Mouse (Mus musculus) forebrain, embryonic 12.5 days (tissue): ENCODE measurements around the gene Jtb. TPM values are rescaled to one million over a fixed set of nuclear protein-coding genes. Genes with fewer than 3 reads are reported as not detected.

Source experiments
- ATAC-seq: fragments of 200-750 bp; cut with Nextera tagmentation; 2 replicates; pipeline ENCODE4 v1.8.0; 2017; ENCODE audit warnings: moderate TSS enrichment; ENCODE audit not compliant: low FRiP score
- H3K27ac ChIP-seq: fragments of 300-500 bp; sonication (generic); 2 replicates; pipeline ENCODE4 v1.5.1; 2016; ENCODE audit warnings: mild to moderate bottlenecking
- H3K27me3 ChIP-seq: fragments of 300-500 bp; sonication (generic); 2 replicates; pipeline ENCODE4 v1.6.1; 2016; ENCODE audit warnings: mild to moderate bottlenecking
- H3K36me3 ChIP-seq: fragments of 300-500 bp; sonication (generic); replicated peaks from 2 replicates; pipeline ENCODE4 v1.6.1; 2016; ENCODE audit warnings: mild to moderate bottlenecking
- H3K4me1 ChIP-seq: fragments of 300-500 bp; sonication (generic); 2 replicates; pipeline ENCODE4 v1.6.1; 2016
- H3K4me2 ChIP-seq: fragments of 300-500 bp; sonication (generic); 2 replicates; pipeline ENCODE4 v1.6.1; 2016; ENCODE audit warnings: mild to moderate bottlenecking, moderate library complexity
- H3K4me3 ChIP-seq: fragments of 300-500 bp; sonication (generic); replicated peaks from 2 replicates; pipeline ENCODE4 v1.5.1; 2016; ENCODE audit warnings: mild to moderate bottlenecking
- H3K9ac ChIP-seq: fragments of 300-500 bp; sonication (generic); 2 replicates; pipeline ENCODE4 v1.6.1; 2016; ENCODE audit warnings: mild to moderate bottlenecking
- H3K9me3 ChIP-seq: fragments of 300-500 bp; sonication (generic); 2 replicates; pipeline ENCODE4 v1.6.1; 2016
- WGBS: fragments of 180-500 bp; shearing (Covaris S2); methylation state at CpG from one replicate; pipeline ENCODE4 v1.1.7; 2016; 5-methylcytosine and 5-hydroxymethylcytosine counted together
- polyA plus RNA-seq: library from polyadenylated mRNA; unstranded; fragments of >200 nt; fragmentation: Nextera tagmentation; extraction: Ambion mirVana; gene quantifications from 2 replicates; pipeline ENCODE4 v1.2.1, GENCODE M21; 2016

Gene Jtb
- polyA plus RNA-seq, 1 experiment from 2014 or later = 100.0 TPM

DNA sequence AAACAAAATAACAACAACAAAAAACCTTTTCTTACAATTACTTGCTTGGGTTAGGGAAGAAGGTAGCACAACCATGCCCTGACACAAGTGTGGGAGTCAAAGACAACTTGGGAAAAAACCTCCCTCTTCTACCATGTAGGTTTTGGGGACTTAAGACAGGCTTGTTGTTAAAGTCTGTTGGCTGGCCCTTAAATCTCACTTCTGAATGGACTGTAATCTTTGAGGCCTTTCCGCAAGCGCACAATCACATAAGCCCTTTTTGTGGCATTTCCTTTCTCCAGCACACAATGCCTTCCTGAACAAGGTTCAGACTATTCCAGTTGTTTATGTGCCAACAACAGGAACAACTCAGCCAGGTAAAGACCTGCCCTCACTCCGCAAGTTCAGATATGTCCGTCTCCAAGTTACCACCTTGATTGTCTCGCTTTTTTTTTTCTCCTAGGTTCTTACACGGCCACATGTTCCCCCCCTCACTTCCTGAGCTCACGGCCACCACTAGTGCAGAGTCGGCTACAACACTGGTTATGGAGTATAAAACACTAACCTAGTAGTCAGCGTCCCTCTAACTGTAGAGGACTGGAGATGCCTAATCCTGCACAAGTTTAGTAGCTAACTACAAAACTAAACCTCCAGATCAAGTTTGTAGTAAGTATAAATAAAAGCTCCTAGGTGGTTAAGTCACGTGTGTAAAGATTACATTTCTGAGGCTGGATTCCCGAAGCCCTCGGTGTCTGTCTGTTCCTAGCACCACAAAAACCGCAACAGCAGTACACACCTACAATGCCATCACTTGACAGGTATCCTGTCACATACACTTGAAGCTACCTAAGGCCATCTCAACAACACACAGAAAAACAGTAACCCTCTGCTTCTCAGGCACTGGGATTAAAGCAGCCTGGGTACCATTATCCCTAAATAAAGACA, 19.7 kb upstream of the Jtb start:
- Histone ChIP-seq H3K9me3 (no peaks in the 10 kb centered on the region), H3K4me3 (peak overlapping the region; percentile 84), H3K4me1 (peaks cover 24% of the 10 kb centered on the region), H3K27me3 (no peaks in the 10 kb centered on the region), H3K27ac (no peak overlapping the region), H3K9ac (no peak overlapping the region), H3K36me3 (peaks cover 51% of the 10 kb centered on the region), H3K4me2 (peak overlapping the region; percentile 86)
- no peak for ATAC-seq
- WGBS = 89% methylated on average over 13 of the region's 13 CpGs

DNA sequence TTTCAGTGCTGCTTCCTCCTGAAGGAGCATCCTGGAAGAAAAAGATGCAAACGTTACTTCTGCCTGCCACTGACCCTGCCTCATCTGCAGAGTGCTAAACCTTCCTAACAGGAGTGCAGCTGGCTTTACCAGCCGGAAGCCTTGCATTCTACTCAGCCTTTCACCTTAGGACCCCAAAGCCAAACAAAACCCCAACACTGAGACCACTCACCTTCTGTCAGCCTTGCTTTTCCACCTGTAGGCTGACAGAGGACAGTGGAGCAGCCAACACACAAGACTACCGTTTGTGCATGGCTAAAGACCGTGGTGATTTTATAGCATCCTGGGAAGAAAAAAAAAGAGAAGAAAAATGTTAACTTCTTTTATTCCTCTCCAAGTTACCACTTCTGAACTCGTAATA, 18.7 kb upstream of the Jtb start:
- Histone ChIP-seq H3K4me1 (peaks cover 24% of the 10 kb centered on the region), H3K4me3 (peak overlapping the region; percentile 84), H3K36me3 (peaks cover 49% of the 10 kb centered on the region), H3K9ac (peak overlapping the region; percentile 88), H3K4me2 (peak overlapping the region; percentile 86), H3K9me3 (no peaks in the 10 kb centered on the region), H3K27me3 (no peaks in the 10 kb centered on the region), H3K27ac (no peak overlapping the region)
- WGBS = 24% methylated on average over 5 of the region's 5 CpGs
- ATAC-seq = no peak

DNA sequence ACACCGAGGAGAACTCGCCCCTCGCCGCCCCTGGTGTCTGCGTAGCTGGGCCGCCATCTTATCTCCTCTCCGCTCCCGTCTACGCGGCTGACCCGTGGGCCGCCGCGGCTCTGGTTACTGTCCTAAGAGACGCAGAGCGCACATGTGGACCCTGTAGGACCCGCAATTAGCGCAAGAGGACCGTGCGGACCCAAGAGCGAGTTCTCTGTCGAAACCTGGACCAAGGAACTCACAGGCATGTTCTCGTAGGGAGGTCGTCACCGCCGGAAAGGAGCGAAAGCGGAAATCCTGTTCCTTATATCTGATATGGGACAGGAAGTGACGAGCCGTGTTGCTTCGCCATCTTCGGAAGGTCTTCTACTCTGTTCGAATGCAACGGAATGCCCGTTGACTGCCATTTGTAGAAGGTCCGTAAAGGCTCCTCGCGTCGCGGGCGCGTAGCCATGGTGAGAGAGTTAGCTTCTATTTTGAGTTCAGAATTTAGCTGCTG, 18.0 kb upstream of the Jtb start, which contains the start of the genes Rps27 and Rab13:
Rps27 (minus strand) TSS at position 275 of the 490 bp plus-strand sequence.
Rab13 (plus strand) TSS at position 319 of the 490 bp plus-strand sequence.
- under 1% methylated on average over 42 of the region's 42 CpGs for WGBS
- Histone ChIP-seq H3K9me3 (no peaks in the 10 kb centered on the region), H3K9ac (peak within 1 kb of the TSS; percentile 88), H3K27ac (peak within 1 kb of the TSS; percentile 86), H3K4me2 (peak within 1 kb of the TSS; percentile 86), H3K4me1 (peaks cover 24% of the 10 kb centered on the region), H3K27me3 (no peaks in the 10 kb centered on the region), H3K36me3 (peaks cover 42% of the 10 kb centered on the region), H3K4me3 (peak within 1 kb of the TSS; percentile 84)
- peak; percentile 94 for ATAC-seq

DNA sequence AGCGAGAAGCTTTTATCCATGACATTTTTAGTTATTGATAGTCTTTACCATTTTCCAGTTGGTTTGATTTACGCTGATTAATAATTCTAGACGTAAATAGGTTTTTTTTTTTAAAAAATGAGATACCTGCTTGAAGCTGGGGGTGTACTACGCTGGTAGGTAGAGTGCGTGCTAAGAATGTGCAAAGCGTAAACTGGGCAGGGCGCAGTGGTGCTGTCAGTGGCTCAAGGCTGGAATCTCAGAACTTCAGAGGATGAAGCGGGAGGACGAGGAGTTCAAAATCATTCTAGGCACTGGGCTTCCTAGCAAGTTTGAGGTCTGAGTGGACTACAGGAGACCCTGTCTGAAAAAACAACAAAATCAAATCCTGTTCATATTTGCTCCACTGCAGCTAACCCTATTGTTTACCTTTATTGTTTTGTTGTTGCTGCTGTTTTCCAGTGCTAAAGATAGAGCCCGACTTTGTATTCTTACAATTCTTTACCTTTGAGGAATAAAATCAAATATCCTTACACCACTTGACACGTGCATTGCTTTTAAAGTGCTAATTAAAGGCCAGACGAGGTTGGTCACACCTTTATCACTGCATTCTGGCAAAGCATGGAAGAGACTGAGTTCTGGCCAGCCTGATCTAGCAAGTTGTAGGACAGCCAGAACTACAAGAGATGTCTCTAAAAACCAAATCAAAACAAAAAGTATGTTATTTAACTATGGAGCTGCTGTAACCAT, 17.3 kb upstream of the Jtb start:
- Histone ChIP-seq H3K27me3 (no peaks in the 10 kb centered on the region), H3K9ac (peak overlapping the region; percentile 30; the same call in 1 of the 2 replicates), H3K36me3 (peaks cover 35% of the 10 kb centered on the region), H3K4me1 (peaks cover 24% of the 10 kb centered on the region), H3K4me2 (peak overlapping the region; percentile 86), H3K4me3 (peak overlapping the region; percentile 84), H3K9me3 (no peaks in the 10 kb centered on the region), H3K27ac (peak overlapping the region; percentile 86; the same call in 1 of the 2 replicates)
- WGBS = 14% methylated on average over 12 of the region's 12 CpGs
- ATAC-seq = peak; percentile 59; the same call in 1 of the 2 replicates

DNA sequence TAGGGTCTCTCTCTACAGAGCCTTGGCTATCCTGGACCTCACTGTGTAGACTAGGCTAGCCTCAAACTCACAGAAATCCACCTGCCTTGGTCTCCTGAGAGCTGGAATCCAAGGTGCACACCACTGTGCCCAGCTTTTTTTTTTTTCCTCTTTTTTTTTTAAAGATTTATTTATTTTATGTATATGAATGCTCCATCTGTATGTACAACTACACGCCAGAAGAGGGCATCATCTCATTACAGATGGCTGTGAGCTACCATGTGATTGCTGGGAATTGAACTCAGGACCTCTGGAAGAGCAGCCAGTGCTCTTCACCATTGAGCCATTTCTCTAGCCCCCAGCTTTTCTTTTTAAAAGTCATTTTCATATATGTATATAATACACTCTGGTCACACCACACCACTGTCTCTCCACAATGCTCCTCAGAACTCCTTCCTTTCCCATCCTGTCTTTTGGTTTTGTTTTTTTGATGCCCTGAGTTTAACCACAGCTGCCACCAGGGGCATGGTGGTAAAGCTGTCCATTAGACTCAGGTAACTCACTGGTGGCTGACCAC, 15.5 kb upstream of the Jtb start:
- ATAC-seq = no peak
- Histone ChIP-seq H3K9ac (no peak overlapping the region), H3K4me3 (no peak overlapping the region), H3K4me2 (no peak overlapping the region), H3K27me3 (no peaks in the 10 kb centered on the region), H3K27ac (no peak overlapping the region), H3K4me1 (peaks cover 36% of the 10 kb centered on the region), H3K36me3 (peaks cover 18% of the 10 kb centered on the region), H3K9me3 (no peaks in the 10 kb centered on the region)
- 39% methylated on average over 1 of the region's 1 CpGs for whole genome bisulfite sequencing

DNA sequence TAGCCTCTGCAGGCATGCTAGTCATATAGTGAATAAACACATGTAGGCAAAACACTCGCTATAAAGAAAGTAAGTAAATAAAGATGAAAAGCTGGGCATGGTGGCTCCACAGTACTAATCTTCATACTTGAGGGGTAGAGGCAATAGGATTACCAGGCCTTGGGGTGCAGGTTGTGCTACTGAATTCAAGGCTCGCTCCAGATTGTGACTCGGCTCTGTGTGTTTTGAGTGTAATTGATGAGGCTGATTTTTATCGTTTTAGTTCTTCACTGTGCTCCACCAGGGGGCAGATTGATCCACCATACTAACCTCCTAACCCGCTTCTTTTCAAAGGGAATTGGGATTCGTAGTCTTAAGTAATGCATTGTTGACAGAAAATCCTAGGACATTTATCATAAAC, 11.3 kb upstream of the Jtb start:
- no peaks in the 10 kb centered on the region for H3K27me3 ChIP-seq
- peak overlapping the region; percentile 63 for H3K9ac ChIP-seq
- no peaks in the 10 kb centered on the region for H3K9me3 ChIP-seq
- H3K4me2 ChIP-seq = peak overlapping the region; percentile 69
- peak overlapping the region; percentile 45 for H3K4me3 ChIP-seq
- peak; percentile 59 for ATAC-seq
- WGBS = 12% methylated on average over 6 of the region's 6 CpGs
- peaks cover 8% of the 10 kb centered on the region for H3K36me3 ChIP-seq
- H3K27ac ChIP-seq = peak overlapping the region; percentile 61
- H3K4me1 ChIP-seq = peaks cover 18% of the 10 kb centered on the region

DNA sequence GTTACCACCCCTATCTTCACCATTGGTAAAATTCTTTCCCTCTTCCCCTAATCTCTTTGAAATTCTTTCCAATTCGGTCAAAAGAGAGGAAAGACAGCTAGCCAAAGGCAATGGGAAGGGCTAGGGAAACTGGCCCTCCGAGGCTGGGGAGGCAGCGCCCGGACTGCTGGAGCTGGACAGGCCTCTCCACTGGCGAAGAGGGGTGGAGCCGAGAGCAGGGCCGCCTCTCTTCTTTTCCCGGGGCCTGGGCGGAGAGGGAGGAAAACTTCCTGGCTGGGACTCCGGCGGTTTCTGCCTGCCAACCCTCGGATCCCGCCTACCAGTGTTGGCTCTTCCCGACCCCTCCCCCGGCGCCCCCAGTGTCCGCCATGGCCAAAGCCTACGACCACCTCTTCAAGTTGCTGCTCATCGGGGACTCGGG, 10.9 kb upstream of the Jtb start:
- Histone ChIP-seq H3K4me1 (peaks cover 18% of the 10 kb centered on the region), H3K4me2 (peak overlapping the region; percentile 69), H3K36me3 (peaks cover 13% of the 10 kb centered on the region), H3K27ac (peak overlapping the region; percentile 61), H3K9me3 (no peaks in the 10 kb centered on the region), H3K4me3 (peak overlapping the region; percentile 45), H3K9ac (peak overlapping the region; percentile 63), H3K27me3 (no peaks in the 10 kb centered on the region)
- peak; percentile 76 for ATAC-seq
- WGBS = 0% methylated on average over 20 of the region's 20 CpGs

DNA sequence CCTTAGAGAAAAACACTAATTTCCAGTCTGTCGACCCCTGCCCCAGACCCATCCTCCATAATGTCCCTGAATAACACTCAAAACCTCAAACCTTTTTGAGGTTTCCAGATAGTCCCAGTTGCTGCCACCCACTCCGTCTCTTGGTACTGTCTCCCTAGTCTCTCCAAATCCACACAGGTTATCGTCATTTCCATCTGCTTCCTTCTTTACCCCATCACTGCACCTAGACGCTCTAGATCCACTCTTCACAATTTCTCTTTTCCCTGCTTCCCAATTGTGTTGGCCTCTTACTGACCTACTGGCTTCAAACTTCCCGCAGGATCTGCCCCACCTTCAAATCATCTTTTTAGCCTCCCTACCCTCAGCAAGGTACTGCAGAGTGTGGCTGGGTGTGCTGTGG, 10.3 kb upstream of the Jtb start:
- H3K27ac ChIP-seq = no peak overlapping the region
- H3K36me3 ChIP-seq = peaks cover 17% of the 10 kb centered on the region
- WGBS = 23% methylated on average over 5 of the region's 5 CpGs
- H3K9ac ChIP-seq = peak overlapping the region; percentile 63
- no peaks in the 10 kb centered on the region for H3K27me3 ChIP-seq
- H3K4me1 ChIP-seq = peaks cover 18% of the 10 kb centered on the region
- ATAC-seq = no peak
- peak overlapping the region; percentile 69 for H3K4me2 ChIP-seq
- peak overlapping the region; percentile 45 for H3K4me3 ChIP-seq
- no peaks in the 10 kb centered on the region for H3K9me3 ChIP-seq

DNA sequence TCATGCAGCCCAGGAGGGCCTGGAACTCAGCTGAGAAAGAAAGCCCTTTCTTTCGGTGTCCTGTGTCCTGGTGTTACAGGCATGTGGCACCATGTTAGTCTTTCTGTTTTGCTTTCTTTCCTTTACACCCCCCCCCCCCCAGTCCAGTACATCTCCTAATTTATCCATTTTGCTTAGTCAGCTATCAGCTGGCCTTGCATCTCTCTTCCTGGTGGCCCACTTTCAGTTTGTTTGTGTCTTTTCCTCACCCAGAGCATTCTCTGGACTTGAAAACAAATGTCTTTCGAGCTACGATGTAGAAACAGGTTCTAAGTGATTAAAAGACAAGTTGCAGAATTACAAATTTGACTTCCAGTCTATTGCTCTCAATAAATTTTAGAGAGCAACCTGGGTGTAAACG, 8.9 kb upstream of the Jtb start:
- Histone ChIP-seq H3K4me2 (no peak overlapping the region), H3K9me3 (no peaks in the 10 kb centered on the region), H3K9ac (no peak overlapping the region), H3K4me3 (no peak overlapping the region), H3K4me1 (peaks cover 18% of the 10 kb centered on the region), H3K27me3 (no peaks in the 10 kb centered on the region), H3K27ac (no peak overlapping the region), H3K36me3 (peaks cover 17% of the 10 kb centered on the region)
- no peak for ATAC-seq
- 92% methylated on average over 4 of the region's 4 CpGs for WGBS

DNA sequence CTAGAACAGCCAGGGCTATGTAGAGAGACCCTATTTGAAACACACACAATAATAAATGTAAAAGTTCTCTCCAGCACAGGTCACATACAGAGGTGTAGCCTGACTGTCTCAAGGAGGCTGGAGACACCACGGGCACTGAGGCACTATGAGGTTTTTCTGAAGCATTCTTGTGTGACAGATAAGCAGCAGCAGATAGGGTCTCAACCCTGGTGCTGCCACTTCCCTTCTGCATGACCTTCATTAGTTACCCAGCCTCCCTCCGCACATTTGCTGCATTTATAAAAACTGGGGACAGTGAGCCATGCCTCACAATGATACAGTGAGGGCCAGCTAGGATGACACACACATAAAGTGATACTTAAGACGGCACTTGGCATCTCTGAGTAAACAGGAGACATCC, 8.5 kb upstream of the Jtb start:
- 88% methylated on average over 3 of the region's 3 CpGs for WGBS

DNA sequence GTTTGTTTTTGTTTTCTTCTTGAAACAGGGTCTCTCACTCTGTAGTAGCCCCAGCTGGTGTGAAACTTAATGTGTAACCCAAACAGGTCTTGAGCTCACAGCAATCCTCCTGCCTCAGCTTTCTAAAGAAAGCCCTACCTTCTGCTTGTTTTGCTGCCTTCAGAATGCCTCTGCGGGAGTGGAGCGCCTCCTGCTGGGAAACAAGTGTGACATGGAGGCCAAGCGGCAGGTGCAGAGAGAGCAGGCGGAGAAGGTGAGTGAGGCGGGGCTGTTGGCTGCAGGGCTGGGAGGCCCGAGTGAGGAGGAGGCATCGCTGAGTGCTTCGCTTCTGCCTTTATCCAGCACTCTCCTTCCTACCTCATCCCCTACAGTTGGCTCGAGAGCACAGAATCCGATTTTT, 7.1 kb upstream of the Jtb start:
- ATAC-seq = no peak
- H3K4me3 ChIP-seq = no peak overlapping the region
- peaks cover 18% of the 10 kb centered on the region for H3K4me1 ChIP-seq
- no peaks in the 10 kb centered on the region for H3K27me3 ChIP-seq
- H3K9me3 ChIP-seq = no peaks in the 10 kb centered on the region
- H3K36me3 ChIP-seq = peaks cover 17% of the 10 kb centered on the region
- 83% methylated on average over 10 of the region's 10 CpGs for WGBS
- H3K9ac ChIP-seq = no peak overlapping the region
- no peak overlapping the region for H3K27ac ChIP-seq
- no peak overlapping the region for H3K4me2 ChIP-seq

More for the DNA sequence above, 8.5 kb upstream of the Jtb start:
- Histone ChIP-seq H3K4me2 (no peak overlapping the region), H3K9ac (no peak overlapping the region), H3K27ac (no peak overlapping the region), H3K36me3 (peaks cover 17% of the 10 kb centered on the region), H3K4me3 (no peak overlapping the region), H3K27me3 (no peaks in the 10 kb centered on the region), H3K9me3 (no peaks in the 10 kb centered on the region), H3K4me1 (peaks cover 18% of the 10 kb centered on the region)
- no peak for ATAC-seq

DNA sequence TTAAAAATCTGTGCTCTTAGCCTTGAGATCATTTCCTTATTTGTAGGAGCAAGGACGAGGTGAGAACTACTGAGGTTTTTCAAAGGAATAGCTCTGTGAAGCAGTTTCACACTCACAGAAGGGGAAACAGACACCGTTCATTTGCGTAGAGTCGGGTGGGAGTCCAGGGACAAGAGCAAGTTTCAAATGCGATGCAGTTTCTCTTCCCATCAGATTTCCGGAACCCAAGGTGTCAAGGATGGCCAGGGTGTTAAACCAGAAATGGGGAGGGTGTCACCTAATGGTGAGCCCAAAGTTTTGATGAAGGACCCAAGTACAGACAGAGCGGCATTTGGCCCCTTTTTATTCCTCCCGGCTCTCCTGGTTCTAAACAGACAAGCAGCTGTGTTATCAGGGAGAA, 322 bp upstream of the Jtb start:
- no peak; the same call in 1 of the 2 replicates for ATAC-seq
- WGBS = 20% methylated on average over 8 of the region's 8 CpGs

More for the DNA sequence above, 322 bp upstream of the Jtb start:
- H3K4me3 ChIP-seq = peak overlapping the region; percentile 61
- H3K9me3 ChIP-seq = no peaks in the 10 kb centered on the region
- H3K4me2 ChIP-seq = peak overlapping the region; percentile 79
- peak overlapping the region; percentile 75 for H3K9ac ChIP-seq
- H3K27ac ChIP-seq = peak overlapping the region; percentile 88; the same call in 1 of the 2 replicates
- H3K36me3 ChIP-seq = peaks cover 22% of the 10 kb centered on the region
- H3K27me3 ChIP-seq = no peaks in the 10 kb centered on the region
- peaks cover 13% of the 10 kb centered on the region for H3K4me1 ChIP-seq
